Mouse (Mus musculus): ENCODE data around the gene Cacna1i.

The Cacna1i gene

DNA sequence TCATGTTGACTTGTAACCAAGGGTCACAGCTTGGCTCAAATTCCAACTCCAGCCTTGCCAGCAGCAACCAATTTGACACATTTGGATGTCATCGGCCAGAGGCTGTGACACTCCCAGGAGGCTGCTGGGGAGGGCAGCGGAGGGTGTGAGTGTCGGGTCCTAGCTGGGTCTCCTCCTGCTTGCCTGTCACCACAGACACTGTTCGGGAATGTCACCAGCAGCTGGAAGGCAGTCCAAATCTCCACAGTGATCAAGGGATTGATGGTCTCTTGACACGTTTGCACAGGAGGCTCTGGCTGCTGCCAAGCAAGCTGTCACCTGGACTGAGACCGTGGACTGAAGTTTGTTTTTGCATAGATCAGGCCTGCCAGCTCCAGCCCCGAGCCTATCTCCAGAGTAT, 123.6 kb downstream of the Cacna1i start:
- no peak for DNase-seq

DNA sequence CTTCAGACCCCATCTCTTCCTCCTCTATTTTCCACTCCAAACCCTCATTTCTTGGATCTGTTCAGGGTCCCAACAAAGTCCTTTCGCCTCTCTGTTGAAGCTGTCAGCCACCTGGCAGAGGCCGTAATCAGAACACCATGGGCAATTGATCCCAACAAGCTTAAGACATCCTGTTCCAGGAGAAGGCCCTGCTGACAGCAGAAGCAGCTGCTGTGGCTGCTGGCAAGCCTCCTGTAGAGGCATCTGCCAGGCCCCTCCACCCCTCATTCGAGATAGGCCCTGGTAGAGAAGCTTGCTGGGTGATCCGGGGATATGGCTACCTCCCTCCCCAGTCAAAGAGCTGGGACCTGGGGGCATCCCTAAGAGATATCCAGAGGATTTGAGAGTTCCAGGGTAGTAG, 126.0 kb downstream of the Cacna1i start:
- DNase-seq, result no peak

DNA sequence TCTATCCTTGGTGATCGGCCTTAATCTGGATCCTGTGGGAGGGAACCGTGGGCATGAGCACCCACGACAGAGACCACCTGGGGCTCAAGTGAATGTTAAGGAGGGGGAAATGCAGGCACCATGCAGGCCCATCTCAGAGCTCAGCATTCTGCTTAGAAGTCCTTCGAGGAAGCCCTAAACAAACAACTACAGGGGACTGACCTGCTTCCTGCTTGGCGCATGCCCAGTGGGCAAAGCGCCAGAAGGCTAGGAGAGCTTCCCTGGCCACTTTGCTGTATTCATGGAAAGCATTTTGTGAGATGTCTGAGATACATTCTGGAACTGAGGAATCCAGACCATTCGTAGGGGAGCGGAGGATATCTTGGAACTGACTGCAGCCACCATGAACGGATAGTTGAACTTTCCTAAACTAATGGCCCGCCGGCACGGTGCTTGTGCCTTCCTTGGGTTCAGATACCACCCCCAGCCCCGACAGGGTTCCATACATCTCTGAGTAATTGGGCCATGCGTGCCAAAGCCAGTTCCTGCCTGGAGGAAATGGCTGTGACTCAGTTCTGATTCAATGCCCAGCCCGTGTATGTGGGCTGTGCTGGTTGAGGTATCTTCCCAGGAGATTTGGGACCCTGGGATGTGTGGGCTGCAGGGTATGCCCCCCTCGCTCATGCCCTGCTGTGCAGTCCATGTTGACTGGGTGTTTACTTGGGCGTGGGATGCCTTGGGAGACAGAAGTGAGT, 127.1 kb downstream of the Cacna1i start:
- DNase-seq, result peak; percentile 55 to 66

DNA sequence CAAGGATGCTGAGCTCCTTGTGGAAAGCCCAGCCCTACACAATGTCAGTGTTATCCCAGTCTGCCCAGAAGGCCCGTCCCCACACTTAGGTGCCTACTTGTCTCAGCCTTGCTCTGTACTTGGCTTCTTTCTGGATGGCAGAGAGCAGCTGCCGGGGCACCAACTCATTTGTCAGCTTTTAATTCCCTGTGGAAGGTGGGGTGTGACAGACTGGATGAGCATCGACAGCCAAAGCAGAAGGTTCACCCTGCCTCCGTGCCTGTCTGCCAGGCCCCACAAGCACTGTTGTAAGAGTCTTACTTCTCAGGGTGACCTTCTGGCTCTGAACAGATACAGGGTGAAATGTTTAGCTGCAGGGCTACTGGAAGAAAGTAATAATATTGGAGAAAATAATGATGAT, 128.1 kb downstream of the Cacna1i start:
- no peak for DNase-seq

DNA sequence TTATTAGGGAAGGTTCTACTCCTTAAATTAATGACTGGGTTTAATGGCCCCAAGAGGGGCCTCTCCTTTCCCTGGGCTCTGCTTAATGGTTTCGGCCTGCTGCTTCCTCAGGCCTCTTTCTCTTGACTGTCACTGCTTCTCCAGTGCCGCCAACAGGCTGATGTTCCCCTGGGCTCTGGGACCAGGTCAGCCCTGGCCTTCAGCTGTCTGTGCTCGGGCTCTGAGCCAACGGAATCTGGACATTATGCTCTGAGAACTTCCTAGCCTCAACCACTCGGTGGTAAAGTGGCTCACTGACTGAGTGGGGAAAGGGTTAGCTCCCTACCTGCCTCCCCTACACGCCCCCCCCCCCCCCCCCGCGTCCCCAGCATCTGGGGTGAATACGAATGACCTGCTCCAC, 130.0 kb downstream of the Cacna1i start:
- DNase-seq, result no peak

DNA sequence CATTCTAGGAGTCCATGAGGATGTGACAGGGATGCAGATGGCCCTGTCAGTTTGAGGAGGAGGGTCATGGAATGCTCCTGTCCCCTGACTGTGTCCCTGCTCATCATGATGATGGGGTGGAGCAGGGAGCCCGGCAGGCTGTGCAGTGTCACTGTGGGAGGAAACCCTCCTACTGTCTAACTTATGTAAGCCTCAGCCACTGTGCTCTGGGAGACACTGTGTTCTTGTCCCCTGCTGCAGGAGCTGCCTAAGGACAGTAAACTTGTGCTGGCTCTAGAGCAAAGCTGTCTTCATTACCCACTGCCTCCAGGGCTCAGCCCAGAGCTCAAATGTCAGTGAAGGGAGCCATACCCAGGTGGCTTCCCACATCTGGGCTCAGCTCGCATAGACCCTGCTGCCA, 131.1 kb downstream of the Cacna1i start:
- DNase-seq, result peak in 1 of 2 experiments; percentile 50

DNA sequence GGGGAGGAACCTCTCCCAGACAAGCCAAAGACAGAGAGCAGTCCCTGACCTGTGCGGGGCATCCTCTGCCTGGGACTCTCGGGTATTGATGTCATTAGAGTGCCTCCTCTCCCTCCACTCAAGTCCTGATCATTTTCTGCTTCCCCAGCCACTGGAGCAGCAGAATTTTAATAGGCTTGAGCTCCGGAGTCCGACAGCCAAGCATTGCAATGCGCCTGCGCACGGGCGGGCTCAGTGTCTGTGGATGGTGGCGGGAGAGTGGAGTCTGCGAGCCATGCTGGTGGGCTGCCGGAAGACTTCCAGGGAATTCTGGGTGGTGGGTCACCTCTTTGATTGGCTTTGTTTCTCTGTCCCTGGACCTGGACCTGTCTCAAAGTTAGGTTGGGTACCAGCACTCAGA, 143.3 kb downstream of the Cacna1i start:
- DNase-seq, result no peak

DNA sequence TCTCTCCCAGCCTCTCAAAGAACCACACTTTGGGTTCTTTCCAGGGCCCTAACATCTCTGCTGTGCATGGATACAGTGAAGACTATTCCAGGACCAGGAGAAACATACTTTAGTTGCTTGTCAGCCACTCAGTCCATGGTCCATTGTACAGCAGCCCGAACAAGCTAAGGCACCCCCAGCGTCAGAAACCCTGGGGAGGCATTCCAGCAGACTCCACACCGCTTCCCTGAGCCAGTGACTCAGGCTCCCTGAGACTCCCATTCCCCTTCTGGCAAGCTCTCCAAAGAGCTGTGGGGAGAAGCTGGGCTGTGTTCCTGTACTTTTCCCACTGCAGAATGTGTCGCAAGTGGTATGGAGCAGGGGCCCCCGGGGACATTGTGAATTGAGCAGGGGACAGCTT, 149.9 kb downstream of the Cacna1i start:
- no peak for DNase-seq

DNA sequence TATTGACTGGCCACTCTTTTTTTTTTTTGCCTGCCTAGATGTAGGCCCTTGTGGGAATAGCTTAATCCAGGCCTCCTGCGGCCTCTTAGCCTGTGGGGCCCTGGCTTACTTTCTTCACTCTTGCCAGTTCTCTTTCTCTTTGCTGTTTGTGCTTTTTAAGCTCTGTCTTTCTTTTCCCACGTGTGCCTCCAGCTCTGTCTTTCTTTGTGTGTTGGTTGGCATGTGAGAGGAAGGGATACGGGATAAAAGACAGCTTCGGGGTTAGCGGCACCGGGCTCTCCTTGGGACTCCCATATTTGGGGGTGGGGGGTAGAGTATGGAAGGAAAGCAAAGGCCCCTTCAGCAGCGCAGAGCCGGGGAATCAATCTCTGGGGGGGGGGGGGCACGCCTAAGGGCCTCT, 151.0 kb downstream of the Cacna1i start:
- no peak for DNase-seq

DNA sequence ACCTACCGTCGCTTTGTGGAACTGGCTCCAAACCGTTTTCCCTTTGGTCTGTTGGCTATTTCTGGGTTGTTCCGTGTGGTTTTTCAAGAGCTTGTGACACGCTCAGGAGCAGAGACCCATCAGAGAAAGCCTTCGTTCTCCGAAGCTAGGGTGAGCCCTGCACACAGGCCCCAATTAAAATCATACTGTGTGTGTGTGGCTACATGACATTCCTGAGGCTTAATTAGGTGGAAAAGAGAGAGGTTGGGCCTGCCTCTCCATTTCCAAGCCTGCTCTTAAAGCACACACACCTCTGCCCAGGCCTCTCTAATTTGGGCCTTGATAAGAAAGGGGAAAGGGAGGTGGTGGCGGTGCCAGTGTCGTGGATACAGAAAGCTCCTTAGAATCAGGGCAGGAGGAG, 151.4 kb downstream of the Cacna1i start:
- peak; percentile 32 to 65 for DNase-seq

DNA sequence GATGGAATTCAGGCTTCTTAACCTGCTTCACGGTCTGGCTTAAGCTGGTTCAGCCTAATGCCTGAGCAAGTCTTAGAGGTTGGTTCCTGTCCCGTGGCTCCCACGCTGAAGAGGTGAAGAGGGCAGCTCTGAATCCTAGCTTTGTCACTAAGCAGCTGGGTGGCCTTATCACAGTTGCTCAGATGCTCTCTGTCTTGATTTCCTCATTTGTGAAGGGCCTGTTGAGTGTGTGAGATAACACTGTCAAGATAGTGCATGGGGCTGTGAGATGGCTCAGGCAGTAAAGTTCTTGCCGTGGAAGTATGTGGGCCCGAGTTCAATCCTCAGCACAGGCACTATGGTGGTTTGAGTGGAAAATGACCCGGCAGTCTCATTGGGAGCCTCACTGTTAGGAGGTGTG, 153.2 kb downstream of the Cacna1i start:
- DNase-seq, result no peak

DNA sequence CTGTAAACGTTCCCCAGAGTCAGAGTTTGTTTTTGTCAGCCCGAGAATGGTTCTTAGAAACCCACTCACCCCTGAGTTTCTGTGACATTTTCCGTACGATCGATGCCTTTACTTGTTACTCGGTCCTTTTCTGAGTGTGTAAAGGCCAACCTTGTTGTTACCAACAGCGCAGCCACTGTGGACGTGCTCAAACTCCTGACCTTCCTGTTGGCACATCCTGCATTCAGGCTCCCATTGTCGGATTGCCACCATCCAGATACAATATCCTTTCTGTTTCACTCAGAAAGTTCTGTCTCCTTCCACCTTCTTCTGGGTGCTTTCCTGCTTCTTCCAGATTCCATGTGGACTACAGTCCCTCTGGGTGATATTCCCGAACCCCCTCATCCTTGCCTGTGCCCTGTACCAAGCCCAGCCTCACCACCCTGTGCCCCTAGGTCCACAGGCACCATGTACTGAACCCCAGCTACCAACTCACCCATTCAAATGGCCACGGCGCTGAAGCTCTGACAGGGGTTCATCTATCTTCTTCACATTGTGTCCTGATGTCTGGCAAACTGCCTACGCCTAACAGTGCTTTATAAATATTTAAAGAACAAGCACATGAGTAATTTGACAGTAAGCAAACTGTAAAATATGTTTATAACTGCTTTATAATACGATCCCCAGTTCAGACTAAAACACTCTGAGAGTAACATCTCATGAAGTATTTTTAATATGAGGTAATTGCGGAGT, 159.1 kb downstream of the Cacna1i start:
- DNase-seq, result no peak
